Mouse (Mus musculus) heart, postnatal 0 days (tissue): ENCODE measurements around the gene Helz2.

Experiments used
- CTCF ChIP-seq: IDR thresholded peaks from 2 replicates; pipeline ENCODE4 v1.5.1; 2016; ENCODE audit warnings: antibody characterized with exemption, control low read depth, low read depth
- EP300 ChIP-seq: IDR thresholded peaks from 2 replicates; pipeline ENCODE4 v1.6.1; 2016; ENCODE audit warnings: antibody characterized with exemption, low read depth

DNA sequence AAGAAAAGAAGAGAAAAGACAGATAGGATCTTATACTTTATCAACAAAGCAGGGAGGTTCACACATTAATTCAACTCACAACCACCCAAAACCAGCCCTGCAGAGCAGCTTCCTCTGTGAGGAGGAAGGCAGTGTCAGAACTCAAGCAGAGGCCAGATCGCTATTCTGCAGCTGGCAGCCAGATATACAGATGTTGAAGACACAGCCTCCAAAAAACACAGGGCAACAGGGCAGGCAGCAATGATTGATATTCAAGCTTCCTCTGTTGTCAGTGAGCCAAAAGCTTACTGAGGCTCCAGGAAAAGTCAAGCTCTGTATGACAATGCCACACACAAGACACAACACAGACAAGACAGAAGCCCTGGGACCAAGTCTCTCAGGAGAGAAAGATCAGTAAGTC is 34.9 kb upstream of the Helz2 start:
- no peak for TF ChIP-seq CTCF
- no peak for TF ChIP-seq EP300
